Mouse (Mus musculus) ES-E14 (cell line): Measurements from ENCODE around the gene 1700001P01Rik.

Experiments used
- CHD2 ChIP-seq: IDR thresholded peaks from 2 replicates; pipeline ENCODE4 v1.6.1; 2014; ENCODE audit warnings: mild to moderate bottlenecking, low read depth, low read length, inconsistent platforms
- HCFC1 ChIP-seq: IDR thresholded peaks from 2 replicates; pipeline ENCODE4 v1.6.1; 2012; ENCODE audit warnings: low read length, inconsistent platforms, borderline replicate concordance; ENCODE audit not compliant: insufficient read depth
- MAFK ChIP-seq: IDR thresholded peaks from 2 replicates; pipeline ENCODE4 v1.6.1; 2014; ENCODE audit warnings: mild to moderate bottlenecking, low read depth, low read length, inconsistent platforms; ENCODE audit not compliant: insufficient read depth
- ZNF384 ChIP-seq: IDR thresholded peaks from 2 replicates; pipeline ENCODE4 v1.6.1; 2012; ENCODE audit warnings: low read depth, low read length, inconsistent platforms

DNA sequence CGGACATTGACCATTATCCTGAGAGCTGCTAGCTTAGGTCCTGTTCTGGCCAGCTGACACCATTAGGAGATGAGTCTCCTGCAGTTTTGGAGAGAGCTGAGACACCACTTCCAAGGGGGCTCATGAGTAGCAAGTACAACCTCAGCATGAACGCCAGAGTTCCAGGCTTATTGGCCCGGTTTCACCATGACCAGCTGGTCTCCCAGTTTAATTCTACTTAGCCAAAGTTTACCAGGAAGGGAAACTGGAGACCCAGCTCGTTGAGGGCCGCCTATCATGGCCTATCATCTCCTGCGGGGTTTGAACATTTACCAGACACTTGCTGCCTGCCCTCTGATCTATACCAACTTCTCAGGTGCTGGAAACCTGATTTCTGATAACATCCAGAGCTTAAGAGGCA is 31.9 kb upstream of the 1700001P01Rik start:
- TF ChIP-seq HCFC1 (no peak), MAFK (no peak), CHD2 (no peak), ZNF384 (no peak)
